Mouse (Mus musculus): Measurements from ENCODE around the gene Rwdd2a. TPM values are rescaled to one million over a fixed set of nuclear protein-coding genes. Genes with fewer than 3 reads are reported as not detected.

Rwdd2a gene
- polyA plus RNA-seq, 1 experiment, result 61.4 TPM

DNA sequence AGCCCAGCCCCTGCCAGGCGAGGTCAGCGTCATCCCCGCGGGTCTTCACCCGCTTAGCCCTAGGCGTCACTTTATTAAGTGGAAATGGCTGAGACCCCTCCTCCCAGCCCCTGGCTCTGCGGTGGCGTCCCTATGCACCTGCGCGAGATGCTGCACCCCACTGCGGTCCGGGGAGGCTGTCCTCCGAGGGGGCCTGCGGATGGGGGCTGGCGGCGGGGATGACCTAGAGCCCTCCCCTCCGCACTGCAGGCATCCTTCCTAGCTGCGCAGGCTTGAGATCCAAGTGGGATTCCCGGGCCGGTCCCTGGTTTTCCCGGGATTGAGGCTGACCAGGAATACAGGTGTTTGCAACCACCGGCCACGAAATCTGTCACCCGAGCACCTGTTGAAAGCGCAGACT, 405 bp downstream of the Rwdd2a start:
- Histone ChIP-seq H3K36me3 (ENCODE audit: control insufficient read depth, insufficient read depth, low read length) (no peaks in the 10 kb centered on the region; the same call in 1 of the 2 replicates), H3K27ac (ENCODE audit: control insufficient read depth, insufficient read depth, low read depth, low read length) (peak overlapping the region; percentile 73), H3K27me3 (ENCODE audit: control insufficient read depth, insufficient read depth, low read length) (no peaks in the 10 kb centered on the region), H3K4me3 (ENCODE audit: control insufficient read depth, low read depth, low read length) (peak overlapping the region; percentile 95), H3K4me1 (ENCODE audit: control insufficient read depth, insufficient read depth, low read length) (peaks cover 5% of the 10 kb centered on the region)
- TF ChIP-seq POLR2A (IDR thresholded peaks at IDR 0.05; ENCODE audit: control insufficient read depth, low read depth, low read length) (no peak; the same call in 1 of the 2 replicates), CTCF (IDR thresholded peaks at IDR 0.05; ENCODE audit: control insufficient read depth, insufficient read depth, insufficient replicate concordance, low read depth, low read length) (no peak)

DNA sequence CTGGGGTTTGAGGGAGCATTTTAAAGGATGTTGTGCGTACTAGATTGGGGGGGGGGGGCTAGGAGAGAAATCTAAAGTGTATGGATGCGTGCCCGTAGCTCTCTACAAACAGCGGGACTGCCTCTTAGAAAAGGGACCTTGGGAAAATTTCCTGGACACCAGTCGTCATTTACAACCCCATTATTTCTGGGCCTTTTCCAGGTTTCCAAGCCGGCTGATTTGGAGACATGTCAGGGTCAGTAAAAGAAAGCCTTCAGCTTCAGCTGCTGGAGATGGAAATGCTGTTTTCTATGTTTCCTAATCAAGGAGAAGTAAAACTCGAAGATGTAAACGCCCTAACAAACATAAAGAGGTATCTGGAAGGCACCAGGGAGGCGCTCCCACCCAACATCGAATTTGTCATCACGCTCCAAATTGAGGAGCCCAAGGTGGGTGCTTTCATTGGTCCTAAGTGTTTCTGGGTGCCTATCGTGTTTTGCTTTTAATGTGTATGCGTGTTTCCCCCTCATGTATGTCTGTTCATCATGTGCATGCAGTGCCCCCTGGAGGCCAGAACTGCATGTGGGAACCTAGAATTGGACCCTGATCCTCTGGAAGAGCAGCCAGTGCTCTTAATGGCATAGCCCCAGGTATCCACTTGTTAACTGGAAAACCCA, 973 bp downstream of the Rwdd2a start:
- H3K27ac ChIP-seq (ENCODE audit: control insufficient read depth, insufficient read depth, low read depth, low read length), result no peak overlapping the region; the same call in 1 of the 2 replicates
- peak overlapping the region; percentile 95 for H3K4me3 ChIP-seq (ENCODE audit: control insufficient read depth, low read depth, low read length)
- H3K27me3 ChIP-seq (ENCODE audit: control insufficient read depth, insufficient read depth, low read length), result no peaks in the 10 kb centered on the region
- H3K36me3 ChIP-seq (ENCODE audit: control insufficient read depth, insufficient read depth, low read length), result no peaks in the 10 kb centered on the region; the same call in 1 of the 2 replicates
- H3K4me1 ChIP-seq (ENCODE audit: control insufficient read depth, insufficient read depth, low read length), result peaks cover 5% of the 10 kb centered on the region
- TF ChIP-seq CTCF (IDR thresholded peaks at IDR 0.05; ENCODE audit: control insufficient read depth, insufficient read depth, insufficient replicate concordance, low read depth, low read length), result peak; percentile 45; the same call in 1 of the 2 replicates
- no peak for TF ChIP-seq POLR2A (IDR thresholded peaks at IDR 0.05; ENCODE audit: control insufficient read depth, low read depth, low read length)

DNA sequence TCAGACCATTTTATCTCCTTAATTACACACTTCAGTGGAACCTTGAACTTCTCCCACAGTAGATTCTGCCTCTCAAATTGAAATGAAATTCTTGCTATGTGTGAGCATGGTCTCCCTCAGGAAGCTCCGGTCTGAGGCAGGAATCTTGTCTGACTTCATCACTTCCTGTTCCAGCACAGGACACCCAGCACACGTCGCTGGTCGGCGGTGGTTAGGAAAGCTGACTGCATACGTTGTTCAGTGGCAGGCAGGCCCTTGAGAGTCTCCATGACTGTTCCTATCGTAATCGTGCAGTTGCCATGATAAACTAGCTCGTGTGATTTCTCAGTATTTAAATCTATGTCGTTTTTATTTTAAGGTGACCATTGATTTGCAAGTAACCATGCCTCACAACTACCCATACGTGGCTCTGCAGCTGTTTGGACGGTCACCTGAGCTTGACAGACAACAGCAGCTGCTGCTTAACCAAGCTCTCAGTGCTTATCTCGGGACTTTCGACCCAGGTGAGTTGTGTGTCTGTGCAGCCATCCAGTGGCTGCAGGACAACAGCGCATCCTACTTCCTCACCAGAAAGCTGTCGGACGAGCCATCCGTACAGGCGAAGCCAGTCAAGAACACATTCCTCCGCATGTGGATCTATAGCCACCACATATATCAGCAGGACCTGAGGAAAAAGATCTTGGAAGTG, 2.0 kb downstream of the Rwdd2a start:
- Histone ChIP-seq H3K27ac (ENCODE audit: control insufficient read depth, insufficient read depth, low read depth, low read length) (no peak overlapping the region), H3K4me3 (ENCODE audit: control insufficient read depth, low read depth, low read length) (no peak overlapping the region), H3K36me3 (ENCODE audit: control insufficient read depth, insufficient read depth, low read length) (no peaks in the 10 kb centered on the region; the same call in 1 of the 2 replicates), H3K27me3 (ENCODE audit: control insufficient read depth, insufficient read depth, low read length) (no peaks in the 10 kb centered on the region), H3K4me1 (ENCODE audit: control insufficient read depth, insufficient read depth, low read length) (peaks cover 5% of the 10 kb centered on the region)
- TF ChIP-seq POLR2A (IDR thresholded peaks at IDR 0.05; ENCODE audit: control insufficient read depth, low read depth, low read length) (no peak), CTCF (IDR thresholded peaks at IDR 0.05; ENCODE audit: control insufficient read depth, insufficient read depth, insufficient replicate concordance, low read depth, low read length) (0 out of 2 replicates have a peak, but pooled peaks have one; percentile 5)

DNA sequence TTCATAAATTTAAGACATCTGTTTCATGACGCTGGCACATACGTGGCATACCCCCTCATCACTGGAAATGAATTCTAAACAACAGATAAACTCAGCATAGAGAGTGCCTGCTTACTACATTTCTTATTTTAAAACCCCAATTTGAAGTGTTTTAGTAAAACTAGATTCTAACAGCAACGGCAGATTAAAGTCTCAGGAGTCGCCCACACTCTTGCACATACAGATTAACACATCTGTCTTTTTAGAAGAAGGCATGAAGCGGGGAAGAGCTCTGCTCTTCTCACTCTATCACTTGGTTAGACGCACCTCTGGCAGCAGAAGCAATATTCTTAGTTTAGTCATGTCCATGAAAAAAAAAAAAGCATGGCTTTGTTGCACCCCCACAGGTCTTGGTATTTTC, 3.4 kb downstream of the Rwdd2a start:
- H3K27ac ChIP-seq (ENCODE audit: control insufficient read depth, insufficient read depth, low read depth, low read length), result no peak overlapping the region
- H3K27me3 ChIP-seq (ENCODE audit: control insufficient read depth, insufficient read depth, low read length), result no peaks in the 10 kb centered on the region
- peaks cover 5% of the 10 kb centered on the region for H3K4me1 ChIP-seq (ENCODE audit: control insufficient read depth, insufficient read depth, low read length)
- H3K4me3 ChIP-seq (ENCODE audit: control insufficient read depth, low read depth, low read length), result no peak overlapping the region
- no peaks in the 10 kb centered on the region; the same call in none of the 2 replicates for H3K36me3 ChIP-seq (ENCODE audit: control insufficient read depth, insufficient read depth, low read length)
- TF ChIP-seq CTCF (IDR thresholded peaks at IDR 0.05; ENCODE audit: control insufficient read depth, insufficient read depth, insufficient replicate concordance, low read depth, low read length) (no peak), POLR2A (IDR thresholded peaks at IDR 0.05; ENCODE audit: control insufficient read depth, low read depth, low read length) (no peak)

DNA sequence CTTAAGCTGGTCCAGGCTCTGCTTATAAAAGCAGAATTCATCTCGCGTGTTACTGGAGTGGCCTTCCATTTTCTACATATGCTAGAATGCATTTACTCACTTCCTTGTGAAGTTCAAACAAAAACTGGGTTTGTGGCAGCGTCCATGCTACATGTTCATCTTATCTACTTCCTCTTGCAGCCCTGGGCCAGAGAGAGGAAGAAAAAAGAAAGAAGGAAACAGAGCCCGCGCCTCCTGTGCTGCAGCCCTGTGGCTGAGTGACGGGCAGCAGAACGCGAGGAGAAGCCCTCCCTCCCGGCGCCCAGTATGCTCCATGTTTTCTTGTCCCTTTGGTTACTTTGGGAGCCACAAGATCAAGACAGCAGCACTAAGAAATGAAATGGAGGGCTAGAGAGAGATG, 7.9 kb downstream of the Rwdd2a start:
- Histone ChIP-seq H3K4me3 (ENCODE audit: control insufficient read depth, low read depth, low read length) (no peak overlapping the region), H3K4me1 (ENCODE audit: control insufficient read depth, insufficient read depth, low read length) (no peaks in the 10 kb centered on the region)

DNA sequence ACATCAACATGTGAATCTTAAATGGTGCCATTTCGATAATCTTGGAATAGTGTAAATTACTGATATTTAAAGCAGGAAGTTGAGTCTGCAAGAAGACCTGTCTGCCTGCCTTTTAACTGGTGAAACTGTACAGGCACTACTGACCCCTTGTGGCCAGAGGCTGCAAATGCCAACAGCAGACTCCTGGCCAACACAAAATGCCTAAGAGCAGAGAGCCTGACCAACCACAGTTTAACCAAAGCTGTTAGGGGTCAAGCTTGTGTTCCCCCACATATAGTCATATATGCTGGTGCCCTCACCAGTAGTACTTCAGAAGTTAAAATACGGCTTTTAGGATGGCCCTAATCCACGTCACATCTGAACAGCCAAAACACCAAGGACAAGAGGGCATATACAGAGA, 11.9 kb downstream of the Rwdd2a start:
- Histone ChIP-seq H3K4me1 (ENCODE audit: control insufficient read depth, insufficient read depth, low read length) (no peaks in the 10 kb centered on the region), H3K36me3 (ENCODE audit: control insufficient read depth, insufficient read depth, low read length) (no peaks in the 10 kb centered on the region; the same call in none of the 2 replicates), H3K27me3 (ENCODE audit: control insufficient read depth, insufficient read depth, low read length) (no peaks in the 10 kb centered on the region), H3K4me3 (ENCODE audit: control insufficient read depth, low read depth, low read length) (no peak overlapping the region), H3K27ac (ENCODE audit: control insufficient read depth, insufficient read depth, low read depth, low read length) (no peak overlapping the region)
- TF ChIP-seq CTCF (IDR thresholded peaks at IDR 0.05; ENCODE audit: control insufficient read depth, insufficient read depth, insufficient replicate concordance, low read depth, low read length) (peak; percentile 74; the same call in 1 of the 2 replicates), POLR2A (IDR thresholded peaks at IDR 0.05; ENCODE audit: control insufficient read depth, low read depth, low read length) (no peak)

More for the DNA sequence above, 7.9 kb downstream of the Rwdd2a start:
- TF ChIP-seq POLR2A (IDR thresholded peaks at IDR 0.05; ENCODE audit: control insufficient read depth, low read depth, low read length), result no peak
- no peak for TF ChIP-seq CTCF (IDR thresholded peaks at IDR 0.05; ENCODE audit: control insufficient read depth, insufficient read depth, insufficient replicate concordance, low read depth, low read length)
- Histone ChIP-seq H3K36me3 (ENCODE audit: control insufficient read depth, insufficient read depth, low read length) (no peaks in the 10 kb centered on the region; the same call in 1 of the 2 replicates), H3K27ac (ENCODE audit: control insufficient read depth, insufficient read depth, low read depth, low read length) (no peak overlapping the region), H3K27me3 (ENCODE audit: control insufficient read depth, insufficient read depth, low read length) (no peaks in the 10 kb centered on the region)

DNA sequence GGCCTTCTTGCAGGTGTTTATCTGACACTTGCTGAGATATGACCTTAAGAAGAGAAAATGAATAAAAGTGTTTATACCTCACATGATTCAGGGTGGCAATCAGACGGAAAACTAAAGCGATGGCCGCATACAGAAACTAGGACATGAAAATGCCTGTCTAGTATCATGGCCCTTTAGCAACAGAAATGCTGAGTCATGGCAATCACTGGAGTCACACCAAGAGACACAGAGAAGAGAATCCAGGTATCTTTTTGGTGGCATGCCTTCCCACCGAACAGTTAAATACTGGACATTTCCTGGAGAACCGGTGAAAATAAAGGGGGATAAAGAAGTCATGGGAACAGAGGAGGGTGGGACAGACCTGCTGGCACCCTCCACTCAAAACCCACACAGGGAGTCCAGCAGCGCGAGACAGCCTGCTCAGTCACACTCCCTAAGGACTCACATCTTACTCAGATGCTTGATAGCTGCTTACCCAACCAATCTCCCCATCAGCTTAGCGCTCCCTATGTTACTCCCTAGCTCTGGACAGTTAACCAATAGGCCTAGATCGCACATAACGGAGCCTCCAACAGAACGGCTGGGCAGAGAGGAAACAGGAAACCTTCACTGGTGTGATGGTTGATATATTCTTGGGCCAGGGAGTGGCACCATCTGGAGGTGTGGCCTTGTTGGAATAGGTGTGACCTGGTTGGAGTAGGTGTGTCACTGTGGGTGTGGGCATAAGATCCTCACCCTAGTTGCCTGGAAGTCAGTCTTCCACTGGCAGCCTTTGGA, 15.4 kb downstream of the Rwdd2a start:
- Histone ChIP-seq H3K4me1 (ENCODE audit: control insufficient read depth, insufficient read depth, low read length) (no peaks in the 10 kb centered on the region), H3K36me3 (ENCODE audit: control insufficient read depth, insufficient read depth, low read length) (peaks cover 2% of the 10 kb centered on the region), H3K27ac (ENCODE audit: control insufficient read depth, insufficient read depth, low read depth, low read length) (no peak overlapping the region), H3K27me3 (ENCODE audit: control insufficient read depth, insufficient read depth, low read length) (no peaks in the 10 kb centered on the region), H3K4me3 (ENCODE audit: control insufficient read depth, low read depth, low read length) (no peak overlapping the region)
- TF ChIP-seq POLR2A (IDR thresholded peaks at IDR 0.05; ENCODE audit: control insufficient read depth, low read depth, low read length) (no peak), CTCF (IDR thresholded peaks at IDR 0.05; ENCODE audit: control insufficient read depth, insufficient read depth, insufficient replicate concordance, low read depth, low read length) (no peak)

Data from testis, adult 2 months (tissue).